Mouse (Mus musculus) CD4-positive, CD25-positive, alpha-beta regulatory T cell, adult 2 months (primary cell): ENCODE measurements at regions not wholly inside any gene's neighbourhood (a gene's known extent, or its start where the extent isn't known, plus 50 kb on each side); places are given as distances from the start of the nearest gene placed in this dataset.

ENCODE experiments used
- DNase-seq: peaks from one replicate; pipeline ENCODE4 v3.0.0-alpha.2; 2012; ENCODE audit warnings: low read depth, low spot score

DNA sequence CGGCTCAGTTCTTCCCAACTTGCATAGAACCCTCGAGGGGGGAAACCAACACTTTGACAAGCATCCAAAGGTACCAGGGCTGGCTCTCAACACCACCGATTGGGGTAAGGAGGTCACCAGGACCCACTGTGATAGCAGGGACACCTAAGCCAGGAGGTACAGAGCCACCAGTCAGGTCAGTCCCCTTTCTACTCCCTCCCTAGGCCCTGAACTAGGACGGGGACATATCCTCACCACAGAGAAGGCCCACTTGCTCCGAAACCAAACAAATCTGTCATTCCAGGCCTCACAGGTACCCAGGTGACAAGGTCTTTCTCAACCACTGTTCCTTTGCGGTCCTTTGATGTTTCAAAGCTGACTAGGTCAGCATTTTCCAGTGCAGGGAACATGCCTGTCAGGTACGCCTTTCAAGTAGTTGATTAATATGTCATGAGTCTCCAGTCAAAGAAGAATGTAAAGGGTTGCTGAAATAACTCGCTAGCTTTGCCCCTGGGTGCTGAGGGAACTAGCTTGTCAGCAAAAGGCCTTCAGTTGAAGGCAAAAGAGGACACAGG, 95.4 kb downstream of the Zfp36l1 start:
- DNase-seq = peak; percentile 36

DNA sequence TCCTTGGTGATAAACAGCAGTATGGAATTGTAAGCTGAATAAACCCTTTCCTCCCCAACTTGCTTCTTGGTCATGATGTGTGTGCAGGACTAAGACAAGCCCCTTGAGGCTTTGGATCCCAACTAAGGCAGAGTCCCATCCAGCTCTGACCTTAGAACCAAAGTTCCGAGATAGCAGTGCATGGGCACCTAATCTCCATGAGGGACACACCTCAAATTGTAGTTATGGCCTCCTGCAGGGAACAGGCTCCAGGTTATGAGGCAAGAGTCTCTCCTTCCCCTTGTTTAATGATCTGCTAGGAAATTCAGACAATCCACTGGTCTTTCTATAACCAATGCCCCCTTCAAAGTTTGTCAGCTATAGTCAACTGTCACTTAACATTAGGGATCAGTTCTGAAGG, 96.9 kb downstream of the Zfp36l1 start:
- no peak for DNase-seq

DNA sequence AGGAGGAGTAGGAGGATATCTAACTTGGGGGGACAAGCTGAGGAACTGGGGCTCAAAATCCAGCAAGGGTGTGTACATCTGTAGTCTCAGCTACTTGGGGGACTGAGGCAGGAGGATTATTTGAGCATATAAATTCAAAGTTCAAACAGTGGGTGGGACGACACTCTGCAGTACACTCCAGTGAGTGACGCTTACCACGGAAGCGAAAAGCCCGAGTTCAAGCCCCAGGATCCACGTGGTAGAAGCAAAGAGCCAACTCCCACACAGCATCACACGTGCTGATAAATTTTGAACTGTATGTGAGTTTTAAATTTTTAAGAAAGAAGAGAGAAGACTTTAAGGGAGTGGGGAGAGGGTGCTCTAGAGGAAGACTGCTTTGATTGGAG, 98.2 kb downstream of the Zfp36l1 start:
- no peak for DNase-seq

DNA sequence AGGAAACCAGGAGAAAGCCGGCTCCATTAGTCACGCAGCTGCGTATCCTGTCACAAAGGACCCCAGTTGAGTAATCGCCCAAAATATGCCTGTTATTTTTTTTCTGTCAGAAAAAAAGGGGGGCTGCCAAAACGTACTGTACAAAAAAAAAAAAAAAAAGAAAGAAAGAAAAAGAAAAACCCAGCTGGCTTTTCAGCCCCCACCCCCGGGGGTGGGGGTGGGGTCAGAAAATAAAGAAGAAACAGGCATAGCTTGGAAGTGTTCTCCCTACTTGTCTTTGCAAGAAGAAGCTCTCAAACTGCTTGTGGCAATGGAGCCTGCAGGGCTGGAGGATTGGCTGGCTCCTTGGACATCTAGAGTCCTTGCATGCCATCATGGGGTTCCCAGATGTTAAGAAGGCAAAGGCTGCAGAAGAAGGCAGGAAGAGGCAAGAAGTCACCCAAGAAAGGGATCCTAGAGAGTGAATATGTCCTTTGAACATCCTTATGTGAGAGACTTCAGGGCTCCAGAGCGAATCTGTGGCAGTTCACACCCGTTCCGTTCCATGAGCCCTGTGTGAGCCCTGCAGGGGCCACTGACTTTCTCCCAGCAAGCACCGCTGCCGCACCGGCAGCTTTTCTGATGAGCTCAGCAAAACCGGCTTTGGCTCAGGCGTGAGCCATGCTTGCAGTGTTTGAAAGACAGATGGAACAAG, 98.8 kb downstream of the Zfp36l1 start:
- peak; percentile 76 for DNase-seq

DNA sequence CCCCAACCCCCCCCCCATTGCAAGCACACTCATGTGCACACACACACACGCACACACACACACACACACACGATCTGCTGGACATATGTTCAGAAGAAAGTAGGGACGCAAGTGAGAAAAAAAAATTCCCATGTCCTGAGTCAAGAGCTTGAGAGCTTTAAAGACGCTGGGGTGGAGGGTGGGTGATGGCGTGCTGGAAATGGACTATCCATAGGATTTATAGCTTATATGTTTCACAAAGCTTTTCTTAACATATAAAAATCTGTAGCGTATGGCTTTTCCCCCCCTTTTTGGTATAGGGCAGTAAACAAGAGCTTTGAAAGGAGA, 99.3 kb downstream of the Zfp36l1 start:
- no peak for DNase-seq

DNA sequence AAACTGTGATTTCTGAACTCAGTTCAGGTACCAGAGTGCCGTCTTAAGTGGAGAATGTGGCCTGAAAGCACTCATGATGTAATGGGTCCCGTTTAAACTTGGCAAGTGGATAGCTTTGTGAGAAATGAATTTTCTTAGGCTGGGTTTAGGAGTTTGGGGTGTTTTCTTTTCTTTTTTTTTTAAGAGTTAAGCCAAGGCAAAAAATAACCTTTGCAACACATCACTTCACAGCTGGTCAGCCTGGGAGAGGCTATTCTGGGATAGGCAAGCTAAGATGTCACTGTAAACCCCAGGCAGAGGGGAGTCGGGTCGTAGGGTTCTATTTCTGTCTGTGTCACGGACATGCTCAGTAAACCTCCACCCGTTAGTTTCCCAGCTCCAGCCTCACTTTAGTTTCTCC, 100.9 kb downstream of the Zfp36l1 start:
- DNase-seq = no peak

DNA sequence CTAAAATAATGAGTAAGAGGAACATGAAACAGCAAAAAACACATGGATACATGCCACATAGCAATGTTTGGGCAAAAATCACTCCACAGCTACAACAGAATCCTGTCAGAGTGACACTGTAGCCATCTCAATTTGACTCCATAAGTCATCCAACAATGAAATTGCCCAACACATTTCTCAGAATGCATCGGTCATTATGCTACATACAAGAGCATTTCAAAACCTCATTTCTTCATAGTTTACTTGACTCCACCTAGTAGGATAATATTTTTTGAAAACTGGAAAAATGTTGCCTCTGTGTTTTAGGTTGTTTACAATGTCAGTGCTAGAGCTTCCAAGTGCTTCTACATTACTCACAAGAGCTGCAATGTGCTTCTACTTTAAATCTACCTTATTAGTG, 101.9 kb downstream of the Zfp36l1 start:
- no peak for DNase-seq

DNA sequence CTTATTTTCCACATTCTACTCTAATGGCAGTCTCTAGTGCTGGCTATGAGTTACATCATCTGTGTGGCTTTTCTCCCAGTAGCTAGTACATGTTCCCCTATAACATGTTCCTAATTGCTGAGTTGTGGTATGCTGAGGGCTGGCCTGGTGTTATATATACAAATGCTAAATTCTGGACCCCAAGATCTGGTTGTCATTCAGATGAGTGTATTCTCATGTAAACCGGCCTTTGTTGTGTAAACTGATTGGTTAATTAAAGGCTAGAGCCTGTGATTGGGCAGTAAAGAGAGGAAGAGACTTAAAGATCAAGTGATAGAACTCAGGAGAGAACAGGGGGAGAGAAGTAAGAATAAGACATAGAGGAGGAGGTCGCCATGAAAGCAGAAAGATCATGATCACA, 102.6 kb downstream of the Zfp36l1 start:
- no peak for DNase-seq

DNA sequence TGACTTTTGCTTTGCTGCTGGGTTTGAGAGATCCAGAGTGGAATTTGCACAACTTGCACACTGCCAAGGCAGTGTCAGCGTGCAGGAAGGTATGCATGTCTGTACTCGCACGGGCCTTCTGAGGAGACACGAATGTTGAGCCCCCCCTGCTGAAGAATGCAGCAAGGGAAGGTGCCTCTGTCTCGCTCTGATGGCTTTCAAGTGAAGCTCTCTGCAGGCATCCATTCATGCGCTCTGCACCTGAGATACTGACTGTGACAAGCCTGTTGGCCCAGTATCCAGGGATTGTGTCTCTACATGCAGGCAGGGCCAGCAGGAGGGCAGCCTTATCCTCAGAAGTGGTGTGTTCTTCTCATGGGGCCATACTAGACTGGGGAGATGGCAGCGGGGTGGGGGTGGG, 105.0 kb downstream of the Zfp36l1 start:
- no peak for DNase-seq

DNA sequence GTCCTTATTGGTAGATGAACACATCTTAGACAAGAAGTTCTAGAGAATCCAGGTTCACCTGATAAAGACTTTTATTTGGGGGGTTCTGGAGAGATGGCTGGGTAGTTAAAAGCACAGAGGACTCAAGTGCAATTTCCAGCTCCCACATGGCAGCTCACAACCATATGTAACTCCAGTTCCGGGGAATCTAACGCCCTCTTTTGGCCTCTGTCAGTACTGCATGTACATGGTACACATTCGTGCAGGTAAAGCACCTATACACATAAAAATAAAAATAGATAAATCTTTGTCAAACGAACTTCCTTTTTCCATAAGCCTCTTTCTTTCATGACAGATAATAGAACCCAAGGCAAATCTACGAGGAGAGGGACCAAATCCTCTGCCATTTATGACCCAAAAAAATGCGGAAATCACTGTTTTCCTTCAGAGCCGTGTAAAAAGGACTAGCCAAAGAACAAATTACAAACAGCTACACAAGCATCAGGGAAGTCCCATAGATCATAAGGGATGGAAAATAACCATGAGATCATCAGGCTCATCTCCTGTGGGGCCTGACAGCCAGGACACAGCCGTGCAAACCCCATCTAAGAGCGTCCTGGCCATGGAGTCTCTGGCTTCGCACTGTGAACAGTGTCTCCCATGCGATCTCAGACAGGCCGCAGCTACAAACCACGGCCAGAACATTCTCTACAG, 107.4 kb downstream of the Zfp36l1 start:
- DNase-seq = peak; percentile 11

DNA sequence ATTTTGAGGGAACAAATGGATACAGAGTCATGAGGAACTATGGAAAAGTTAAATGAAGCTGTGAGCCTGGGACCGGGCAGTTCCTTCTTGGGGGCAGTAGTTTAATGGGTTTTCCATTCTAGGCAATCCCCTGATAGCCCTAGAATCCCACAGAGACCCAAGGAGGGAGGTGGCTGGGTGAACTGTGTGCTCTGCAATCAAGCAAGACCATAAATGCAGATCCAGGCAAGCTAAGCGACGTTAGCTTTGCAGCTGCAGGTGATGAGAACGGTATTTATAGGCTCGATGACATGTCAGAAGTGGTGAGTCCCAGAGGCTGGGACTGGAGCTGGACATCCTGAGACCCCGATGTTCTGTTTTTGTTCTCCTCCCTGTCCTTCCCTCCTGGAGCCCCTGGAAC, 108.2 kb downstream of the Zfp36l1 start:
- DNase-seq = no peak

DNA sequence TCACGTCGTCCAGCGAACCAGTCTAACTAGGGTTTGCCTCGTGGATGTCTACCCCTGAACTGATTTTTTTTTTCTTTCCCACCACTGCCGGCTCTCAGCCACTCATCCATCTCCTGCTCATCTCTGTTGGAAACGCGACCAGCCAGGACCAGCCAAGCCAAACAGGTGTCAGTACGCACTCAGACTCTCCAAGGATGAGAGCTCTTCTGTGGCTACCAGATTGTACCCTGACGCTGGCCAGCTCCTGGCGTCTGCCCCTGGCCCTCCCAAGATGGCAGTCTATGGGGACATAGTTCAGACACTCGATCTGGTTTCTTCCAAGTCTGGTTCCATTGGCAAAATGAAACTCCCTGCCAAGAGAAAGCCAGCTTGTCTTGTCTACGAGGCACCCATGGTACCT, 109.3 kb downstream of the Zfp36l1 start:
- no peak for DNase-seq

DNA sequence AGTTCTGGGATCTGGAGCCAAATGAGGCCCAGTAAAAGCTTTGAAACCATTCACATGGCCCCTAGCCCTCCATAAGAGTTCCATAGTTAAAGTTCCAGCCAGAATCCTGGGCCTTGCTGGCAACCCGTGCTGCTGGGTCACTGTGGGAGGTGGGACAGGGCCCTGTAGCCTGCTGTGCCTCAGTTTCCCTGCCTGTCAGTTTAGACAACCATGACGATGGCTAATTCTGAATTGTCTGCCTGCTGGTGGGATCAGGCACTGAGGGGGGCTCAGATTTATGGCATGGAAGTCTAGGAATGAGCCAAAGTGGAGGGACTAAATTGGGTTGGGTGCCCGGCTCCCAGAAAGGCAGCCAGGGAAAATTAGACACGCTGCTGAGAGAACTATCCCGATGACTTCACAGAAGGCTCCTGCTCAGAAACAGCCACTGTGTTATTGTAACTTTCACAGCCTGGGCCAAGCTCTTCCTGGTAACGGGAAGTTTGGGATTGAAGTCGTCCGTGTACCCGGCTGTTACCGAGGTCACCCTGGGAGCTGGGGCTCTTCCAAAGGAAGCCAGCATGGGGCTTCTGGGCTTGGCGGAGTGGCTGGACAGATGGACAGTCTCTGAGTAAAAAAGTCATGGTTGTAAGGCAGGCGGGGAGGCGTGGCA, 110.2 kb downstream of the Zfp36l1 start:
- no peak for DNase-seq

DNA sequence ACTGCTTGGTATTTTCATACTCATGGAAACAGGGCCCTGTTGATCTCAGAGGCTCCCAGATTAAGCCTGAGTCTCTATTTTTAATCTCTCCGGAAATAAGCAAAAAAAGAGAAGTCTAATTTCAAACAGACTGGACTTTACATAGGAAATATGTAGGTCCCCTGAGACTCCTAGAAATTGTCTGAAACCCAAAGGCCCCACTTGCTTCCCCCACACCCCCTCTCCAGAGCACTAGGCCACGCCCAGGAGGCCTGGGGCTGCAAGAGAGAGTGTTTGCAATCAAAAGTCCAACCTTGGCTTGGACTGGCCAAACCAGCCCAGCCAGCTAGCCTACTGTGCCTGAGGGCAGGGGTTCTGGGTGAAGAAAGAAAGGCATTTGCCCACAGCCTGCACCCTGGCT, 111.0 kb downstream of the Zfp36l1 start:
- DNase-seq = no peak

DNA sequence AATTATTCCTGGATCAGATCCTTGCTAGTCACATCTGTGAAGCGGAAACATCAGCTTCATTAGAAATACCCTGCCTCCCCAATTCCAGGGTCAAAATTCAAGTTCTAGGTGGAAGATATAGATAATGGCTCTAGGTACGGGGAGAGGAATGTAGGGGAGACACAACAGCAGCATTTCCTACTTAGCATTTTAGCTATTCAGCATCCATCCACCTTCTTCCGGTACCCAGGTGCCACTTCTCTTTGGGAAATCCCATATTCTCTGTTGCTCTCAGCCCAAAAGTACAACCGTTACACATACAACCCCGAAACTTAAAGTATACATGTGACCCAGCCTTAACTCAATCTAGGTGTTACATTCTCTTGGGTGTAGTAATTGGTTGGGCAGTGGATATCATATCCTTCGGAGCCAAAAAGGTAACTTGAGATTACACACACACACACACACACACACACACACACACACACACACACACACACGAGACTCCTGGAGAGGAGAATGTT, 112.9 kb downstream of the Zfp36l1 start:
- no peak for DNase-seq

DNA sequence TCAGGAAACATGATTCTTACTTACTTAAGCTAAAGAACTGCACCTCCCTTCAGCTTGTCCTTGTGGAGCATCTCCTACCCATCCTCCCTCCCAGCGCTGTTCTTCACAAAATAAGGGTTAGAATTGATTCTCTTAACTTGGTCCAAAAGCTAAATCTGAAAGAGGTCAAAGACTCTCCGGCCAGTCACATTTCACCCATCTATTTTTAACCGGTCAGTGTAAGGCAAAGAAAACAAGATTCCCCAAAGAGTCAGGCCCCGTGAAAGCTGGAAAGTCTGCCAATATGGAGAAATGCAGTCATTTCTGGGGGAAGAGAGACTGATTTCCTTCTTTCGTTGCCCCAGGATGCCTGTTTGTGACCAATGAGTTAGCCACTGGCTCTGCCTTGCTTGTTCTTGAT, 114.0 kb downstream of the Zfp36l1 start:
- no peak for DNase-seq

DNA sequence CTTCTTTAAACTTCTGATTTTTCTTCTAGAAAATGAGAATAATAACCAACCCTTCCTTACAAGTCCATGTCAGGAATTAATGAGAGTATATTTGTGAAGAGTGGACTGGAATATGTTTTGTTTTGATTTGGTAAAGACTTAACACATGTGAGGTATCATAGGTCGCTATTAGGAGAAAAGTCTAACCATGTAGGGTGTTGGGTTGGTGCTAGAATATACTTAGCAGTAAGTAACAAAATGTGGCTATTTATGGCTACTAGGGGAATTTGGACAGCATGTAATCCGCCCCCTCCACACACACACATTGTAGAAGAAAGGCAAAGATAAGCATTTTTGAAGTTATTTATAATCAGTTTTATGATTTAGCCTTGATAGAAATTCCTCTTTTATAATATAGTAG, 114.5 kb downstream of the Zfp36l1 start:
- DNase-seq = no peak

DNA sequence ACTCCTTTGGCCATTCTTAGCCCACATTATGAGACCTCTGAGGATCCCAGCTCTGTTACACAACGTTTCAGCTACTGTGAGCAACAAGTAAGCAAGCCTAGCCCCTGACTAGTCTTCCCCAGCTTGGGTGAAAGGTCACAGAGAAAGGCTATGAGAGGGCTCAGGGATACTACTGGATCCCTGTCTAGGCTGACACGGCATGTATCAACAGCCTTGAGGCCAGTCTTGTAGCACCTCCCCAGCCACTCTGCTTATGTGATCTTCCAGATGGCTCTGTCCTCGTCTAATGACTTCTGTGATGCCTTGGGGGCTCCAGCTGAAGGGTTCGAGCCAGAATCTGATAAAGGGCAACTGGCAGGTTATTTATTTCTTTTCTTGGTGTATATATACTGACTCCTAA, 115.6 kb downstream of the Zfp36l1 start:
- no peak for DNase-seq

DNA sequence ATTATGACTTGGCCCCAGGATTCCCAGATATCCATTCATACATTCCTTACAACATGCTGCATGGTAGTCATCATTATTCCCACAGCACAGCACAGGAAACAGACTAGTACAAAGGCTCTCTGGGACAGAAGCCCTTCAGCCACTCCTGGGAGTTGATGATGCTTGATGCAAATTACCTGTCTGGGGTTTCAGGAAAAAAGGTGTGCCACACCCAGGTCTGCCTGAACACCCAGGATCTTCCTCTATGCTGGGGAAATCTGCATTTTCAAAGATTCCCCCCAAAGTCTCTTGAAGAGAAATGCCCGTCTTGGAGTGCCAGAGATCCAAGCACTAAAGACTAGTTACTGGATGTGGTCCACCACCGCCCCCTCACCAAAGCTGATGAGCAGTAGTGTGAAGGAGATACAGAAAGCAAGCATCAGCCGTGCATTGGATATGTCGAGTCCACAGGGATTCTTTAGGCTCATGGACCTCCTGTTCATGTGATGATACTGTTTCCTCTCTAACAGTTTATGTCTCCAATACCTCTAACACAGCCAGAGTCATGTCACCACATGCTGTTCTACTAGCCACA, 117.2 kb downstream of the Zfp36l1 start:
- DNase-seq = no peak

DNA sequence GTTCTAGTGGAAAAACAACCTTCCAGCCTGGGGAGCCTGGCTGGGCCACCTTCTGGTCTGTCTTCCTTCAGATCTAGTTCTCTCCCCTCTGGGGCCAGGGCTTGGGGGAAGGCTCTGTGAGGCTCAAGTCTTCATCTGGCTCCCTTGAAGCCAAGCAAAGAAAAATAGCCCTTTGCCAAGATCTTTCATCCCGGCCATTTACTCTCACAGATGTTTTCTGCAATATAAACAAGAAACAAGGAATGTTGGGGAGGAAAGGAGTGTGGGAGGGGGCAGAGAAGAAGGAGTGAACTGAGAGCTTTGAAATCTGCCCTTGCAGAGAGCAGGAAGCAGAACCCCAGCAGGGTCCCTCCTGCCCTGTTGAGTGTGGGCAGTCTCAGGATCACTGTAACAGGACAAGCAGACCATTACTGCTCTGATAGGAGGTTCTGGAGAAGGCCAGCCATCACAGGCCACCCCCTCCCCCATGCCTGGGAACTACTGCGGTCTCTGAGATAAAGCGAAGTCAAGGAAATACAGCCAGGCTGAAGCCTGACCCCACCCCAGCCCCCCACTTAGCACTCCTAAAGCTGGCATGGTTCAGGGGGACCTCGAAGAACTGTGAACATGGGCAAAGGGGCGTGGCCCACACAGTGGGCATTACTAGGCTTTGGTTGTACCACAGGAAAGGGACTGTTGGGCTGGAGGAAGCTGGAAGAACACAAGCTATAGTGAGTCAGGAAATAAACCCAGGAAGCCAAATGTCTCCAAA, 118.8 kb downstream of the Zfp36l1 start:
- DNase-seq = no peak

DNA sequence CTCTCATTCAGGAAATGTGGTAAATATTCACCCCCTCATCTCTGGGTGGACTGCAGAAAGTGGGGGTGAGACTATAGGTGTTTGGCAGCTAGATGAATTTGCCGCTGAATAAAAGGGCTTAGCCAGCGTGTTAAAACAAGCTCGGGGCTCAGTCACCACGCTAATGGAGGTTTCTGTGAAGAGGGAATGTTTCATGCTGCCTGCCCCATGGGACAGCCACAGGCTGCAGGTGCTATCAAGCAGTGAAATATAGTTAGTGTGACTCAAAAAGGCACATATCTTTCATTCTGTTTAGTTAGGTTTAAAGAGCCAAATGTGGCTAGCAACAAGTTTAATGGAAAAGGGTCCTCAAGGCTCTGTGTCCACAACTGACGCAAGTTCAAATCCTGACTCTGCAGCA, 121.5 kb downstream of the Zfp36l1 start:
- no peak for DNase-seq

DNA sequence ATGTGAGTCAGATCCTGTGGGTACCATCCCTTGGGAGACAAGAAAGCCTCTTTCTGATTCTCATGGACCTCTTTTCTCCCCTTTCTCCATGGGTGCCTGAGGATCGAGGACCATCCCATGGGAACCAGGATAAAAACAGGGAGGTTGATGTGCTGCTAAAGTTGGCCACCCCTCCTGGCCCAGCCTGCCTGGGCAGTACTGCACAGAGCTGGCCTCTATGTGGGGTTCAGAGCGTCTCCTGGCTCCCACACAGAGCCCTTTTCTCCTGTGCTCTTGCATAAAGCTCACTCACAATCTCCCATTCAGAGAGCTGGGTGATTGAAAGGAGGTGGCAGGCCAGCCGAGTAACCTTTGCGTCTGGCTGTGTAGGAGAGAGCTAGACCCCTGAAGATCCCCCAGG, 122.1 kb downstream of the Zfp36l1 start:
- DNase-seq = no peak
